Mouse (Mus musculus) ES-CJ7 (cell line): ENCODE measurements at regions not wholly inside any gene's neighbourhood (a gene's known extent, or its start where the extent isn't known, plus 50 kb on each side); places are given as distances from the start of the nearest gene placed in this dataset.

Experiments
- DNase-seq: peaks from one replicate; pipeline ENCODE4 v3.0.0; 2011; ENCODE audit warnings: low read depth, low spot score

DNA sequence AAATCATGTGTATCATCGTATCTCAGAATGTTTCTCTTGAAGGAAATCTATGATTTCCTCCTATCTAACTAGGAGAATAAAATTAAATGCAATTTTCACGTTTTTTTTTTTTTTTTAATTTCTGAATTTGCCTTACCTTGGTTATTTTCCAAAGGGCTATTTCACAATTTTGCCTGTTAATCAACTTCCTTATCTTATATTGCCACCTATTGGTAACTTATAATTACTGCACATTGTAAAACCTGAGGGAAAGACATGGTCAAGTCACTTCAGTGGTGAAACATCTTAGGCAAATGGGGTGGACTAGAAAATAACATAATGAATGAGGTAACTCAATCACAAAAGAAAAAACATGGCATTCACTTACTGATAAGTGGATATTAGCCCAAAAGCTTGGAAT lies 232.0 kb downstream of the Nap1l3 start:
- peak; percentile 7 for DNase-seq
